Mouse (Mus musculus): ENCODE results near the gene 2010003K11Rik.

2010003K11Rik gene

GRCm38 (mm10) chr19:4498062-4498933 lies at the start of gene 2010003K11Rik:
2010003K11Rik (minus strand) TSS chr19:4498583.
- DNase-seq (ENCODE audit: low spot score), result no peak

- DNase-seq (ENCODE audit: low spot score), result no peak
Measured at GRCm38 (mm10) chr19:4547801-4548200, 49.4 kb upstream of the 2010003K11Rik start.

- no peak for DNase-seq (ENCODE audit: low spot score)
Measured at GRCm38 (mm10) chr19:4545841-4546240, 47.5 kb upstream of the 2010003K11Rik start.

- no peak for DNase-seq (ENCODE audit: low spot score)
Measured at GRCm38 (mm10) chr19:4545091-4545490, 46.7 kb upstream of the 2010003K11Rik start.

- no peak for DNase-seq (ENCODE audit: low spot score)
Measured at GRCm38 (mm10) chr19:4542081-4542480, 43.7 kb upstream of the 2010003K11Rik start.

GRCm38 (mm10) chr19:4540992-4541391 lies 42.6 kb upstream of the 2010003K11Rik start:
- DNase-seq (ENCODE audit: low spot score), result no peak

- DNase-seq (ENCODE audit: low spot score), result no peak
Measured at GRCm38 (mm10) chr19:4540263-4540662, 41.9 kb upstream of the 2010003K11Rik start.

GRCm38 (mm10) chr19:4536606-4537005 lies 38.2 kb upstream of the 2010003K11Rik start:
- no peak for DNase-seq (ENCODE audit: low spot score)

GRCm38 (mm10) chr19:4535922-4536321 lies 37.5 kb upstream of the 2010003K11Rik start:
- DNase-seq (ENCODE audit: low spot score), result no peak

- no peak for DNase-seq (ENCODE audit: low spot score)
Measured at GRCm38 (mm10) chr19:4534646-4535045, 36.3 kb upstream of the 2010003K11Rik start.

- no peak for DNase-seq (ENCODE audit: low spot score)
Measured at GRCm38 (mm10) chr19:4521426-4522050, 23.2 kb upstream of the 2010003K11Rik start.

- no peak for DNase-seq (ENCODE audit: low spot score)
Measured at GRCm38 (mm10) chr19:4517483-4517882, 19.1 kb upstream of the 2010003K11Rik start.

GRCm38 (mm10) chr19:4516288-4516687 lies 17.9 kb upstream of the 2010003K11Rik start:
- no peak for DNase-seq (ENCODE audit: low spot score)

- peak; percentile 27 for DNase-seq (ENCODE audit: low spot score)
Measured at GRCm38 (mm10) chr19:4515746-4516145, 17.4 kb upstream of the 2010003K11Rik start.

GRCm38 (mm10) chr19:4513236-4513858 lies 15.0 kb upstream of the 2010003K11Rik start:
- no peak for DNase-seq (ENCODE audit: low spot score)

GRCm38 (mm10) chr19:4511116-4511841 lies 12.9 kb upstream of the 2010003K11Rik start:
- no peak for DNase-seq (ENCODE audit: low spot score)

- peak; percentile 100 for DNase-seq (ENCODE audit: low spot score)
Measured at GRCm38 (mm10) chr19:4509986-4510963, 11.9 kb upstream of the 2010003K11Rik start, which contains the start of gene Pcx. Pcx (plus strand) TSS chr19:4510472.

- no peak for DNase-seq (ENCODE audit: low spot score)
Measured at GRCm38 (mm10) chr19:4507746-4508145, 9.4 kb upstream of the 2010003K11Rik start.

GRCm38 (mm10) chr19:4504830-4505229 lies 6.4 kb upstream of the 2010003K11Rik start:
- no peak for DNase-seq (ENCODE audit: low spot score)

- DNase-seq (ENCODE audit: low spot score), result no peak
Measured at GRCm38 (mm10) chr19:4502701-4503100, 4.3 kb upstream of the 2010003K11Rik start.

All from embryo, embryonic 10.5 days (tissue).